Mouse (Mus musculus) liver, embryonic 13.5 days (tissue): ENCODE measurements at regions not wholly inside any gene's neighbourhood (a gene's known extent, or its start where the extent isn't known, plus 50 kb on each side); places are given as distances from the start of the nearest gene placed in this dataset.
A peak's percentile ranks its signal among the peaks of the same experiment; 100 is the strongest.

Experiments used
- ATAC-seq: fragments of 200-750 bp; cut with Nextera tagmentation; 2 replicates; pipeline ENCODE4 v1.8.0; 2017; ENCODE audit warnings: low read depth, mild to moderate bottlenecking, moderate number of reproducible peaks, moderate library complexity
- DNase-seq: peaks from one replicate; pipeline ENCODE4 v3.0.0; 2022
- H3K27ac ChIP-seq: fragments of 300-500 bp; sonication (generic); 2 replicates; pipeline ENCODE4 v1.5.1; 2015; ENCODE audit warnings: moderate library complexity, mild to moderate bottlenecking, inconsistent platforms
- H3K27me3 ChIP-seq: fragments of 300-500 bp; sonication (generic); 2 replicates; pipeline ENCODE4 v1.6.1; 2015; ENCODE audit warnings: mild to moderate bottlenecking, inconsistent platforms
- H3K36me3 ChIP-seq: fragments of 300-500 bp; sonication (generic); 2 replicates; pipeline ENCODE4 v1.6.1; 2015; ENCODE audit warnings: mild to moderate bottlenecking, inconsistent platforms
- H3K4me1 ChIP-seq: fragments of 300-500 bp; sonication (generic); replicated peaks from 2 replicates; pipeline ENCODE4 v1.6.1; 2015; ENCODE audit warnings: inconsistent platforms
- H3K4me2 ChIP-seq: fragments of 300-500 bp; sonication (generic); 2 replicates; pipeline ENCODE4 v1.6.1; 2015; ENCODE audit warnings: inconsistent platforms, mild to moderate bottlenecking, moderate library complexity
- H3K4me3 ChIP-seq: fragments of 300-500 bp; sonication (generic); replicated peaks from 2 replicates; pipeline ENCODE4 v1.5.1; 2015; ENCODE audit warnings: mild to moderate bottlenecking, inconsistent platforms
- H3K9ac ChIP-seq: fragments of 300-500 bp; sonication (generic); 2 replicates; pipeline ENCODE4 v1.6.1; 2015; ENCODE audit warnings: mild to moderate bottlenecking, inconsistent platforms
- H3K9me3 ChIP-seq: fragments of 300-500 bp; sonication (generic); replicated peaks from 2 replicates; pipeline ENCODE4 v1.6.1; 2016; ENCODE audit warnings: inconsistent platforms
- WGBS: fragments of 180-500 bp; shearing (Covaris S2); methylation state at CpG from one replicate; pipeline ENCODE4 v1.1.7; 2015; ENCODE audit not compliant: insufficient replicate concordance; 5-methylcytosine and 5-hydroxymethylcytosine counted together

DNA sequence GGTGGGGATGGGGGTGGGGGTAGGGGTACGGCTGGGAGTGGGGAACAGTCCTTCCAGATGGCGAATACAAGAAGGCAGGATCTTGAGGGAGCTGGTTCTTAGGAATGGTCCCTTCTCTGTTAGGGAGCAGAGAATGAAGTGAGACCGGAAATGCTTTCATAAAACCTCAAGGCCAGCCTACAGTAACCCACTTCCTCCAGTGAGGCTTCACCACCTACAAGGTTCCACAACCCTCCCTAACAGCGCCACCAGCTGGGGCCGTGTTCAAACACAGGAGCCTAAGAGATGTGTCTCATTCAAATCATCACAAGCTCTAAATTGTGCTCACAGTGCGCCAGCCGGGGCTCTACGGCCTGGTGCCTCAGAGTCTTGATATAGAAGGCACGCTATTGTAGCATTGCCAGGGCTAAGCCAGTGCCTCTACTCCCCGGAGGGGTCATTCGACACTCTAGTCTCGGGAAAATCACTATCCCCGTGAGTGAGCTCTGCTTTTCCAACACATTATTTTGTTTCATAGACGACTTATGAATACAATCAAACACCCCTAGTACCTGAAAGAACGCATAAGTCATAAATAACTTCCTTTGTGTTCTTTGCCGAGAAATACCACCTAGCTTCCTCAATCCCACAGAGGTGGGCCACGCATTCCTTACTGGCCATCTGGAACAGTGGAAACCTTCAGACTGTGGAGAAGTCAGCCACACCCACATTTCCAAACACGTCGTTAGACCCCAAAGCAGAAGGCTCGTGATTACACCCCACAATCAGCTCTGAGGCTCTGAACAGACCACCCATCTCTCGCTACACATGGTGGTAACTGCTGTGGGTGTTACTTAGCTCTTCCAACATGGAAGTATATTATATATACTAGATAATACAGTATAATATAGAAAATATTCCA, 209.3 kb upstream of the Tgfbr2 start:
- 29% methylated on average over 21 of the region's 21 CpGs for WGBS
- Histone ChIP-seq H3K4me1 (peaks cover 21% of the 10 kb centered on the region), H3K4me2 (peak overlapping the region; percentile 41), H3K4me3 (0 out of 2 replicates have a peak overlapping the region, but pooled peaks have one; percentile 9), H3K9me3 (no peaks in the 10 kb centered on the region), H3K9ac (peak overlapping the region; percentile 53; the same call in 1 of the 2 replicates), H3K27ac (peak overlapping the region; percentile 11; the same call in 1 of the 2 replicates), H3K27me3 (no peaks in the 10 kb centered on the region), H3K36me3 (no peaks in the 10 kb centered on the region)
- DNase-seq = peak; percentile 48
- ATAC-seq = peak; percentile 78

DNA sequence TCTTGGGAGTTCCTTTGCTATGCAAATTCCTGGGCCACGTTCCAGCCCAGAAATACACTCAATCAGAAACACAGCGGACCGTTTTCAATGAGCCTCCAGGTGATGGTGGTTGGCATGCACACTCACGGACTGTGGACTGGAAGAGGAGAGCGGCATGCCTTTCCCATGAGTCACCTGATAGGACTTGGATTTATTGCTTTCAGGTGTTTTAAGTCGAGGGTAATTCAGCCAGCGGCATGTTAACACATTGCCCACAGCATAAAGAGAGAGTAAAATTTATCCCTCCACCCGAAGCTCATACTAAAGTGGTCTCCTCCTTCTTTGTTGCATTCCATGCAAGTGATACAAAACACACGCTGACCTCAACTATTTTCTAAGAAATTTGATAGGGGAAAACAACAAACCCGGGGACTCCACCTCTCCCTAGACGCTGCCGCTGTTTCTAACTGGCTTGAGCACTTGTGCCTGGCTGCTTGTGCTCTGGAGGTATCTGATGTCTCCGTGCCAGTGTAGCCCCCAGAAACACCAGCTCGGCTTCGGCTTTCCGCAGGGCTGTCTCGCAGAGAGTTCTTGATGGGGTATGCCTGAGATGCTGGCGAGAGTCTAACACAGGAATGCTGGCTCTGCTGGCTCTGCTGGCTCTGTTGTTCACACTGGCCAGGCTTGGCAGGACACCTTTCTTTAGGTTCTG, 208.4 kb upstream of the Tgfbr2 start:
- H3K4me2 ChIP-seq = peak overlapping the region; percentile 41
- H3K27ac ChIP-seq = peak overlapping the region; percentile 11; the same call in 1 of the 2 replicates
- H3K27me3 ChIP-seq = no peaks in the 10 kb centered on the region
- 0 out of 2 replicates have a peak overlapping the region, but pooled peaks have one; percentile 9 for H3K4me3 ChIP-seq
- 43% methylated on average over 18 of the region's 18 CpGs for WGBS
- no peaks in the 10 kb centered on the region for H3K36me3 ChIP-seq
- H3K9me3 ChIP-seq = no peaks in the 10 kb centered on the region
- no peak for DNase-seq
- peak; percentile 16; the same call in 1 of the 2 replicates for ATAC-seq
- H3K9ac ChIP-seq = peak overlapping the region; percentile 53; the same call in 1 of the 2 replicates
- H3K4me1 ChIP-seq = peaks cover 21% of the 10 kb centered on the region

DNA sequence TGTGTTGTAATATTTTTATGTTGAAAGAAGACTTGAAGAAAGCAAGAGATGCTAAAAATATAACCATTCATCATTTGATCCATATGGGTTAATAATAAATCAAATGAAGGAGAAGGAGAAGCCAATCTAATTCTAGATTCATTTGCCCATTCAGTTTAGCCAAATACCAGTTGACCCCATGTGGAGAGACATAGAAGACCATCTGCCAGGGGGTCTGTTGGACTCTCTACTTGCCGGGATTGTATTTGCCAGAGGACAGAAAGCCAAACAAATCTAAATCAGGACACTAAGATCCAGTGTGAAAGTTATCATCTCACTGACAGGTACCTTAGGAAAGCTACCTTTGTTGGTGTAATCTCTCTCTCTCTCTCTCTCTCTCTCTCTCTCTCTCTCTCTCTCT, 202.5 kb upstream of the Tgfbr2 start:
- Histone ChIP-seq H3K9ac (no peak overlapping the region), H3K4me1 (peaks cover 6% of the 10 kb centered on the region; the same call in 1 of the 2 replicates), H3K27ac (no peak overlapping the region), H3K36me3 (no peaks in the 10 kb centered on the region), H3K4me2 (no peak overlapping the region), H3K9me3 (no peaks in the 10 kb centered on the region), H3K4me3 (no peak overlapping the region), H3K27me3 (no peaks in the 10 kb centered on the region)
- no peak for ATAC-seq
- no peak for DNase-seq
- 47% methylated on average over 1 of the region's 1 CpGs for WGBS

DNA sequence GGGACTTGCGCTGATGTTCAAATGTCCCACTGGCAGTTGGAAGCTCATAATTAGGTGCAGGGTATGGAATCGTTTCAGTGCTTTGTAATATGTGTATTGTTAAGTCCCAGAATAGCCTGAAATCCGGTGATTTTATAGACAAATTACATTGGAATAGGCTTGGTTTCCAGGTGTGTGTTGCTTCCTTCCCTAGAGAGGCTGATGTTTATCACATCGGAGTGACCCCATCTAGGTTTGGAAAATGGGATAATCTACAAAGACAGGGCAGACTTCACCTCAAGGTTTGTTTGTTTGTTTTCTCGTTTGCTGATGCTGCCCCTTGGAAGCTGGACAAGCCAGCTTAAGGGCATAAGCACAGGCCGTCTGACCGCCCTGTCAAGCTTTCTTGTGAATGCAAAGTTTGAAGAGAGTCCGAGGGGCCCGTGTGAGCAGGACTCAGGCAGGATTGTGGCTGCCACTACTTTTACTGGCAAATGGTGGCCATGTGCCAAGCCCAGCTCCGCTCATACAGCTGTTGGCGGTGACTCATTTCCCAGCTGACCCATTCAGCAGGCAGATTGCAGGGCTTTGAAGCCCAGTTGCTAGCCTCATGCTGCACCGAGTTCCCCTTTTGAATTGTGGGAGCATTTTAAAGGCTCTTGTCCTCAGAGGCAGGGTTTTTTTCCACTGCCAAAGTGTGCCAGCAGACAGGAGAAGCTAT, 200.6 kb upstream of the Tgfbr2 start:
- no peaks in the 10 kb centered on the region for H3K36me3 ChIP-seq
- no peak overlapping the region for H3K27ac ChIP-seq
- no peak for ATAC-seq
- H3K9me3 ChIP-seq = no peaks in the 10 kb centered on the region
- peaks cover 6% of the 10 kb centered on the region; the same call in 1 of the 2 replicates for H3K4me1 ChIP-seq
- no peak overlapping the region for H3K9ac ChIP-seq
- H3K4me2 ChIP-seq = no peak overlapping the region
- H3K4me3 ChIP-seq = no peak overlapping the region
- no peak for DNase-seq
- no peaks in the 10 kb centered on the region for H3K27me3 ChIP-seq
- 58% methylated on average over 12 of the region's 12 CpGs for WGBS

- Histone ChIP-seq H3K27me3 (no peaks in the 10 kb centered on the region), H3K4me1 (peaks cover 7% of the 10 kb centered on the region; the same call in 1 of the 2 replicates), H3K27ac (no peak overlapping the region), H3K9ac (no peak overlapping the region), H3K4me3 (no peak overlapping the region), H3K4me2 (no peak overlapping the region), H3K9me3 (no peaks in the 10 kb centered on the region), H3K36me3 (no peaks in the 10 kb centered on the region)
- ATAC-seq = no peak
- 75% methylated on average over 4 of the region's 4 CpGs for WGBS
- no peak for DNase-seq
Observed at GRCm38 (mm10) chr9:116374343-116374742, 199.2 kb upstream of the Tgfbr2 start.

GRCm38 (mm10) chr9:116373396-116373795, 198.2 kb upstream of the Tgfbr2 start:
- Histone ChIP-seq H3K27me3 (no peaks in the 10 kb centered on the region), H3K36me3 (no peaks in the 10 kb centered on the region), H3K4me3 (no peak overlapping the region), H3K9me3 (no peaks in the 10 kb centered on the region), H3K27ac (no peak overlapping the region), H3K4me1 (peaks cover 10% of the 10 kb centered on the region), H3K9ac (no peak overlapping the region), H3K4me2 (no peak overlapping the region)
- ATAC-seq (no peak), DNase-seq (no peak)
- 50% methylated on average over 3 of the region's 3 CpGs for WGBS

- Histone ChIP-seq H3K4me3 (no peak overlapping the region), H3K36me3 (no peaks in the 10 kb centered on the region), H3K27ac (no peak overlapping the region), H3K9ac (no peak overlapping the region), H3K27me3 (no peaks in the 10 kb centered on the region), H3K4me1 (peaks cover 4% of the 10 kb centered on the region), H3K4me2 (no peak overlapping the region), H3K9me3 (no peaks in the 10 kb centered on the region)
- DNase-seq (no peak), ATAC-seq (0 out of 2 replicates have a peak, but pooled peaks have one; percentile 20)
Observed at GRCm38 (mm10) chr9:116369059-116369718, 194.0 kb upstream of the Tgfbr2 start.

GRCm38 (mm10) chr9:116366713-116367112, 191.6 kb upstream of the Tgfbr2 start:
- no peaks in the 10 kb centered on the region for H3K36me3 ChIP-seq
- no peaks in the 10 kb centered on the region for H3K27me3 ChIP-seq
- H3K4me3 ChIP-seq = no peak overlapping the region
- no peaks in the 10 kb centered on the region for H3K9me3 ChIP-seq
- peaks cover 4% of the 10 kb centered on the region for H3K4me1 ChIP-seq
- ATAC-seq (no peak), DNase-seq (no peak)
- WGBS = 63% methylated on average over 7 of the region's 7 CpGs
- no peak overlapping the region for H3K9ac ChIP-seq
- H3K4me2 ChIP-seq = no peak overlapping the region
- H3K27ac ChIP-seq = no peak overlapping the region

- H3K4me3 ChIP-seq = no peak overlapping the region
- ATAC-seq = no peak
- no peaks in the 10 kb centered on the region for H3K36me3 ChIP-seq
- H3K27me3 ChIP-seq = no peaks in the 10 kb centered on the region
- H3K4me1 ChIP-seq = peaks cover 4% of the 10 kb centered on the region
- no peak for DNase-seq
- no peak overlapping the region; the same call in 1 of the 2 replicates for H3K27ac ChIP-seq
- H3K4me2 ChIP-seq = no peak overlapping the region
- no peak overlapping the region for H3K9ac ChIP-seq
- WGBS = 20% methylated on average over 9 of the region's 9 CpGs
- H3K9me3 ChIP-seq = no peaks in the 10 kb centered on the region
Observed at GRCm38 (mm10) chr9:116366193-116366592, 191.0 kb upstream of the Tgfbr2 start.

GRCm38 (mm10) chr9:116365701-116366100, 190.5 kb upstream of the Tgfbr2 start:
- no peak overlapping the region; the same call in 1 of the 2 replicates for H3K27ac ChIP-seq
- no peak overlapping the region for H3K4me2 ChIP-seq

More at GRCm38 (mm10) chr9:116365701-116366100, 190.5 kb upstream of the Tgfbr2 start:
- H3K9me3 ChIP-seq = no peaks in the 10 kb centered on the region
- no peak overlapping the region for H3K9ac ChIP-seq
- H3K4me3 ChIP-seq = no peak overlapping the region
- no peaks in the 10 kb centered on the region for H3K36me3 ChIP-seq
- peaks cover 4% of the 10 kb centered on the region for H3K4me1 ChIP-seq
- ATAC-seq (no peak), DNase-seq (no peak)
- 48% methylated on average over 3 of the region's 3 CpGs for WGBS
- H3K27me3 ChIP-seq = no peaks in the 10 kb centered on the region
